Mouse (Mus musculus) testis, adult 2 months (tissue): ENCODE measurements around the gene Phactr4.

Experiments
- CTCF ChIP-seq: fragments of 200-500 bp; IDR thresholded peaks from 2 replicates; pipeline ENCODE4 v1.5.1; 2012; ENCODE audit warnings: low read depth, mild to moderate bottlenecking, inconsistent platforms, low read length, moderate library complexity; ENCODE audit not compliant: control insufficient read depth, insufficient read depth, insufficient replicate concordance
- POLR2A ChIP-seq: fragments of 200-500 bp; IDR thresholded peaks from 2 replicates; pipeline ENCODE4 v1.6.1; 2012; ENCODE audit warnings: low read depth, mild to moderate bottlenecking, inconsistent platforms, low read length, moderate library complexity; ENCODE audit not compliant: control insufficient read depth

GRCm38 (mm10) chr4:132389302-132389701, 33.0 kb downstream of the Phactr4 start:
- TF ChIP-seq POLR2A, result no peak
- TF ChIP-seq CTCF, result no peak
